Mouse (Mus musculus) kidney, adult 2 months (tissue): ENCODE data around the gene Plxnb2. TPM values are rescaled to one million over a fixed set of nuclear protein-coding genes. Genes with fewer than 3 reads are reported as not detected.

Experiments
- DNase-seq: peaks from one replicate; pipeline ENCODE4 v3.0.0; 2021
- H3K27ac ChIP-seq: fragments of 200-500 bp; 2 replicates; pipeline ENCODE4 v1.5.1; 2012; ENCODE audit warnings: low read depth, low read length, control low read depth, inconsistent platforms; ENCODE audit not compliant: insufficient read depth
- H3K27me3 ChIP-seq: fragments of 200-500 bp; replicated peaks from 2 replicates; pipeline ENCODE4 v1.6.1; 2012; ENCODE audit warnings: mild to moderate bottlenecking, moderate library complexity, low read length, inconsistent platforms; ENCODE audit not compliant: control insufficient read depth, insufficient read depth
- H3K36me3 ChIP-seq: fragments of 200-500 bp; 2 replicates; pipeline ENCODE4 v1.6.1; 2012; ENCODE audit warnings: mild to moderate bottlenecking, moderate library complexity, low read length, inconsistent platforms; ENCODE audit not compliant: control insufficient read depth, insufficient read depth
- H3K4me1 ChIP-seq: fragments of 200-500 bp; 2 replicates; pipeline ENCODE4 v1.6.1; 2011; ENCODE audit warnings: low read length; ENCODE audit not compliant: control insufficient read depth, insufficient read depth
- H3K4me3 ChIP-seq: fragments of 200-500 bp; 2 replicates; pipeline ENCODE4 v1.5.1; 2011; ENCODE audit warnings: mild to moderate bottlenecking, low read depth, low read length, control low read depth; ENCODE audit not compliant: insufficient read depth
- CTCF ChIP-seq: fragments of 200-500 bp; conservative IDR thresholded peaks from 2 replicates; pipeline ENCODE4 v1.5.1; 2011; ENCODE audit warnings: low read depth, mild to moderate bottlenecking, control low read depth, low read length, moderate library complexity, mixed read lengths; ENCODE audit not compliant: insufficient read depth, insufficient read length
- POLR2A ChIP-seq: fragments of 200-500 bp; IDR thresholded peaks from one replicate; pipeline ENCODE4 v1.6.1; 2011; ENCODE audit warnings: low read depth, low read length, control low read depth
- WGBS: fragments of 180-500 bp; shearing (Covaris S2); methylation state at CpG from one replicate; pipeline ENCODE4 v1.1.7; 2018; 5-methylcytosine and 5-hydroxymethylcytosine counted together
- polyA plus RNA-seq: library from polyadenylated mRNA; depleted of rRNA; stranded (reverse); fragments of >200 nt; gene quantifications from 2 replicates; pipeline ENCODE4 v1.2.3, GENCODE M21; 2012; rRNA removed

The Plxnb2 gene
- 288 and 297 TPM in 2 replicates for polyA plus RNA-seq

DNA sequence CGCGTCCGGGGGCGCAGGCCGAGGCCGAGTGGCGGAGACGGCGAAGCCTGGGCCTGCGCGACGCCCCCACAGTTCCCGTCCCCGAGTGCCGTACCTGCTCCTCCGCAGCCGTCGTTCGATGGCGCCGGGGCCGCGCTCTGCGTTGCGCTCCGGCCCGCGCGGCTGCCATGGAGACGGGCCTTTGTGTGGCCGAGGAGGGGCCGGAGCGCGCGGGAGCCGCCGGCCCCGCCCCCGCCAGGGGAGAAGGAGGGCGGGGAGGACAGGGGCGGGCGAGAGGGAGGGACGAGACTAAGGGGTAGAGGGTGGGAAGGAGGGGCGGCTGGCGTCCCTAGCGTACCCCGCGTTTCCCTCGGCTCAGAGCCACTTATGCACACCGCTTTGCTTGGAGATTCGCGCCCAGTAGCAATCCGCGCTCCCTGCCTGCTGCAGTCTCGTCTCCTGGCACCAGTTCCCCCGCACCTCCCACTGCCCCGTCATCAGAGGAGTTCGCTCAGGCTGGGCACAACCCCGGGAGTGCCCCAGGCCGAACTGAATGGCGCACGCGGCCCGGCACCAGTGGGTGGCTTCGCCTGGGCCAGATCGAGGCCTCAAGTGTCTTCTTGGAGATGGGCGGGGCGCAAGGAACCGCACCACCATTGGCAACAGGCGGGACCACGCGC, at the start of gene Plxnb2:
Gene Plxnb2 (minus strand): TSS at position 218 of the 659 bp plus-strand sequence.
- under 1% methylated on average over 69 of the region's 72 CpGs for WGBS
- H3K27ac ChIP-seq = peak within 1 kb of the TSS; percentile 84
- H3K4me3 ChIP-seq = peak within 1 kb of the TSS; percentile 78
- DNase-seq = peak; percentile 89
- peaks cover 31% of the 10 kb centered on the region for H3K4me1 ChIP-seq
- no peak for TF ChIP-seq POLR2A
- no peak for TF ChIP-seq CTCF
- H3K27me3 ChIP-seq = no peaks in the 10 kb centered on the region
- H3K36me3 ChIP-seq = no peaks in the 10 kb centered on the region

DNA sequence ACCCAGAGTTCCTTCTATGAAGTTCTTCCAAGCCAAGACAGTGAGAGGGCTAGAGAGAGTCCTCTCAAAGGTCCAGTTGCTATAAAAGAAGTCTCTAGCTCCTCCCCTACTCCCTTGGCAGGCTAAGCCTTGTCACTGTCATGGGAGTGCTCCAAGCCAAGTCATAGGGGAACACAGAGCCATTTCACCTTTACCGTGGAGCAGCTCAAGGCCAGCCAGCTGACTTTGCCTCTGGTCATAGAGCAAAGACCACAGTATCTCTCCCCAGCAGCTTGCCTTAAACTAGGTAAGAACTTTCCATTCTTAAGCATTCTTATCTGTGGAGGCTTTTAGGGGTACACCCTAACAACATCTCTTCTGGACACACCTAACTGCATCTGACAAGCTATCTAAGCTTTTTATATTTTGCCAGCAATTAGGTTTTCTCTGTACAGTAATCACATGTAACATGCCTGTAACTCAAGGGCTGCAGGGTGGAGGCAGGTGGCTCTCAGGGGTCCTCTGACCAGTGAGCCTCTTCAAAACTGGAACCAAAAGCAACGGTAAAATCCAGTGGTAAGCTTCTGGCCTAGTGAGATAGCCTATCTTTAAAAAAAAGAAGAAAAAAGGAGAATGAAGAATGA, 35.1 kb upstream of the Plxnb2 start:
- Histone ChIP-seq H3K4me1 (no peaks in the 10 kb centered on the region), H3K4me3 (no peak overlapping the region), H3K36me3 (no peaks in the 10 kb centered on the region), H3K27me3 (no peaks in the 10 kb centered on the region), H3K27ac (no peak overlapping the region)
- TF ChIP-seq CTCF (no peak), POLR2A (no peak)
- DNase-seq = peak; percentile 50
- WGBS = 55% methylated on average over 2 of the region's 2 CpGs

DNA sequence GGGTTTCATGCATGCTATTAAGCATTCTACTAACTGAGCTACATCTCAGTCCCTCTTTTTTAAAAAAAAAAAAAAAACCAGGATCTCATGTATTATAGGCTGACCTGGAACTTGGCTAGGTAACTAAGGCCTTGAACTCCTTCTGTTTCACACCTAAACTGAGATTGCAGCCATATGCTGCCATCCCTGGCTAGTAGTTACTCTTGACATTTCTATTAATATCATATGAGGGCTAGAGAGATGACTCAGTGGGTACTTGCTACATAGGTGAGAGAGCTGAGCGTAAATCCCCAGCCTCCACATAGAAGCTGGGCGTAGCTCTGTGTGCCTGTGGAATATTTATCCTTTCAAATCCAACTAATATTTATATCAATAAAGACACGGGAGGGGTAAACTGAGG, 34.4 kb upstream of the Plxnb2 start:
- no peaks in the 10 kb centered on the region for H3K36me3 ChIP-seq
- no peak overlapping the region for H3K4me3 ChIP-seq
- H3K4me1 ChIP-seq = no peaks in the 10 kb centered on the region
- no peak for TF ChIP-seq CTCF
- no peak for TF ChIP-seq POLR2A
- DNase-seq = no peak
- 98% methylated on average over 3 of the region's 3 CpGs for WGBS
- no peaks in the 10 kb centered on the region for H3K27me3 ChIP-seq
- H3K27ac ChIP-seq = no peak overlapping the region

DNA sequence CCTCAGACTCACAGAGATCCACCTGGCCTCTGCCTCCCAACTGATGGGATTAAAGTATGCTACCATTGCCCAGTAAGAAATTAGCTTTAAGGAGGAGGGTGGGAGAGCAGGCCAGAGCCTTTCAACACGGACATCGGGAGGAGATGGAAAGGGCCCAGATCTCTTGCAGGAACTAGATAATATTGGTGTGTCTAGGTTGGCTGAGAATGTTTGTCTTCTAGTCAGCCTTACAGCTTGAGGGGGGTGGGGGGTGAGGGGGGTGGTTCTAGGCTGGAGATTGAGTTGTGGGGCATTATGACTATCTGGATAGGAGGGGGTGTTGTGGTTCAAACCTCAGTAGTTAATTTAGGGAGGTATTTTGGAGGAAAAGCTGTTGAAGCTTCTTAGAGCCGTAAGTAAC, 32.9 kb upstream of the Plxnb2 start:
- no peak for TF ChIP-seq CTCF
- no peak for TF ChIP-seq POLR2A
- no peaks in the 10 kb centered on the region; the same call in 1 of the 2 replicates for H3K4me1 ChIP-seq
- H3K27ac ChIP-seq = no peak overlapping the region
- DNase-seq = no peak
- no peak overlapping the region for H3K4me3 ChIP-seq
- 90% methylated on average over 3 of the region's 3 CpGs for WGBS
- no peaks in the 10 kb centered on the region for H3K27me3 ChIP-seq
- no peaks in the 10 kb centered on the region for H3K36me3 ChIP-seq

DNA sequence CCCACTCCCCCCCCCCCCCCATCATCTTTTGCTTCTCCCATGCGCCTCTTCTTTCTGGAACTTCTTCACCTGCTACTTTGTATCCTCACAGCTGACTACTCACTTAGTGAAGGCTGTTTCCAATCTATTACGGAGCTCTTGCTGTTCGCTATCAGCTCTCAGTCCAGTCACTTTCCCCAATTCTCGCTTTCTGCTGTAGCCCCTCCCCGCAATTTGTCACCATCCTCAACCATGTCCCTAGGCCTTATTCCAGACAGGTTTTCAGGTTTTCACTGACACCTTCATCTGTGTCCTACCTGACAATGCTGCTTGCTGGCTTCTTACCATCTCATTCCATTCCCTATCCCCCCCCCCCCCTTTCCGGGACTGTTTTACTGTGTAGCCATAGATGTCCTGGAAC, 31.9 kb upstream of the Plxnb2 start:
- DNase-seq = no peak
- H3K27ac ChIP-seq = no peak overlapping the region
- 80% methylated on average over 6 of the region's 6 CpGs for WGBS
- H3K4me1 ChIP-seq = no peaks in the 10 kb centered on the region; the same call in 1 of the 2 replicates
- H3K4me3 ChIP-seq = no peak overlapping the region; the same call in 1 of the 2 replicates
- TF ChIP-seq CTCF = no peak
- TF ChIP-seq POLR2A = no peak
- no peaks in the 10 kb centered on the region for H3K36me3 ChIP-seq
- no peaks in the 10 kb centered on the region for H3K27me3 ChIP-seq

DNA sequence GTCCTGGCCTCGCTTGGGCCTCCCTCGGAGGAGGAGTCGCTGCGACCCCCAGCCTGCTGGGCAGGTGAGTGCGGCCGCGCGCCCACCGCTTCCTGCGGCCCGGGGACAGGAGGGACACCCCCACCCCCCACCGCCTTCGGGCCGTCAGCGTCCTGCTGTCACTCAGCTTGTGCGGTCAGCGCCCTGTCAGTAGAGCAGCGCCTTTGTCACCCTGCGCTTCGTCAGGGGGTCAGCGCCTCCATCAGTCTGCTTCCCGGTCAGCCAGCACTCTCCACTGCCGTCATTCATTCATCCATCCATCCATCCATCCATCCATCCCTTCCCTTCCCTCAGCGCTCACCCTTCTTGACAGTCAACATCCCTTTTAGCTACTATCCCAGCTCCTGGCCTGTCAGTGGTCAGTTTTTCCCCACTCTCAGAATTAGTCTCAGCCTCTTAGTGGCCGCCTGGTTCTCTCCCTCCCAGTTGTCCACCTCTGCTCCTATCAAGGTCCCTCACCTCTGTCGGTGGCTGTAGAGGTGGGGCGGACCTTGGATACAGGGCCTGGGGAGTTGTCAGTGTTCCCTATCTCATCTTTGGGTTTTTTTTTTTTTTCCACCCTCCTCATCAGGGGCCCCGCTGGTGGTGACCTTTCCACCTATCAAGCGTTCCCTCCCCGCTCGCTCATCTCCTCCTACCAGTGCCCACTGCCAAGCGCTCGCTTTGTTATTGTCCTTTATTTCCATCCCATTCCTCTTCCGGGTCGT, 31.3 kb upstream of the Plxnb2 start:
- Histone ChIP-seq H3K36me3 (no peaks in the 10 kb centered on the region), H3K27ac (peak overlapping the region; percentile 81), H3K4me3 (peak overlapping the region; percentile 94), H3K27me3 (no peaks in the 10 kb centered on the region), H3K4me1 (no peaks in the 10 kb centered on the region; the same call in 1 of the 2 replicates)
- TF ChIP-seq CTCF = no peak
- TF ChIP-seq POLR2A = no peak
- WGBS = 7% methylated on average over 35 of the region's 35 CpGs
- peak; percentile 33 for DNase-seq

DNA sequence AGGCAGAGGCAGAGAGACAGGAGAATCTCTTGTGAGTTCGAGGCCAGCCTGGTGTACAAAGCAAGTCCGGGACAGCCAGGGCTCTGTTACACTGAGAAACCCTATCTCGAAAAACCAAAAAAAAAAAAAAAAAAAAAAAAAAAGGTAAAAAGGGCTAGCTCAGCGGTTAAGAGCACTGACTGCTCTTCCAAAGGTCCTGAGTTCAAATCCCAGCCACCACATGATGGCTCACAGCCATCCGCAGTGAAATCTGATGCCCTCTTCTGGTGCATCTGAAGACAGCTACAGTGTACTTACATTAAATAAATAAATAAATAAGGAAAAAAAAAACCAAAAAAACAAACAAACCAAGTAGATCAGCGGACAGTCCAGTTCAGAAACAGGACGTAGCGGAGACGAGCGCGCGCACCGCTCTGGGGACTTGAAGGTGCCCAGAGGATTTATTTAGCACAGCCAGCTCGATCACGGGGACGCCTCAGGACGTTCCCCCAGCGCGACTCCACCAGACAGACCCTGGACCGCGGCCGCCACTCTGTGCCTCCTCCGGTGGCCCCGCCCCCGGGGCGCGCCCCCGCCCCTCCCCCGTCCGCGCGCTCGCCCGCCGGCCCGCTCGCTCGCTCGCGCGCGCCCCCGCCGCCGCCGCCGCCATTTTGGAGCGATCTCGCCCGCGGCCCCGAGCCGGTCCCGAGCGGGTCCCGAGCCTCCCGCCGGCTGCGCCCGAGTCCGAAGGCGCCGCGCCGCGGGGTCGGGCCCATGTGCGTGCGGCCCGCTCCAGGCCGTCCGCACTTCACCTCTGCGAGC, 30.5 kb upstream of the Plxnb2 start, which contains the start of gene Ppp6r2:
Gene Ppp6r2 (plus strand): TSS at position 639 of the 801 bp plus-strand sequence.
- TF ChIP-seq POLR2A = no peak
- TF ChIP-seq CTCF = 0 out of 2 replicates have a peak, but pooled peaks have one; percentile 2

More for the DNA sequence above, 30.5 kb upstream of the Plxnb2 start, which contains the start of gene Ppp6r2:
- peak within 1 kb of the TSS; percentile 90 for H3K27ac ChIP-seq
- H3K4me1 ChIP-seq = no peaks in the 10 kb centered on the region; the same call in 1 of the 2 replicates
- H3K36me3 ChIP-seq = no peaks in the 10 kb centered on the region
- peak; percentile 87 for DNase-seq
- no peaks in the 10 kb centered on the region for H3K27me3 ChIP-seq
- peak within 1 kb of the TSS; percentile 94 for H3K4me3 ChIP-seq
- WGBS = 2% methylated on average over 69 of the region's 73 CpGs
